Mouse (Mus musculus) lung, adult 2 months (tissue): ENCODE measurements around the gene Magea5. TPM values are rescaled to one million over a fixed set of nuclear protein-coding genes. Genes with fewer than 3 reads are reported as not detected.
"Not testable (repeated sequence)": the region's sequence is repeated elsewhere in the genome, so short reads cannot be mapped to it uniquely, and the experiment has no call there.

Experiments used
- DNase-seq: peaks from one replicate; pipeline ENCODE4 v3.0.0; 2022
- H3K4me1 ChIP-seq: fragments of 200-500 bp; 2 replicates; pipeline ENCODE4 v1.6.1; 2011; ENCODE audit warnings: low read length; ENCODE audit not compliant: control insufficient read depth, insufficient read depth
- H3K4me3 ChIP-seq: fragments of 200-500 bp; replicated peaks from 2 replicates; pipeline ENCODE3; 2011; ENCODE audit warnings: low read depth, mild to moderate bottlenecking, control low read depth, low read length; ENCODE audit errors: extremely low read depth
- CTCF ChIP-seq: fragments of 200-500 bp; IDR thresholded peaks from 2 replicates; pipeline ENCODE4 v1.5.1; 2011; ENCODE audit warnings: mild to moderate bottlenecking, low read length, control low read depth; ENCODE audit not compliant: insufficient read depth
- POLR2A ChIP-seq: fragments of 200-500 bp; IDR thresholded peaks from 2 replicates; pipeline ENCODE4 v1.6.1; 2011; ENCODE audit warnings: low read depth, mild to moderate bottlenecking, control low read depth, low read length, borderline replicate concordance; ENCODE audit errors: extremely low read depth
- WGBS: fragments of 180-500 bp; shearing (Covaris S2); methylation state at CpG from one replicate; pipeline ENCODE4 v1.1.7; 2018; 5-methylcytosine and 5-hydroxymethylcytosine counted together
- polyA plus RNA-seq: library from polyadenylated mRNA; depleted of rRNA; stranded (reverse); fragments of >200 nt; gene quantifications from 2 replicates; pipeline ENCODE4 v1.2.3, GENCODE M21; 2012; rRNA removed

The Magea5 gene
- polyA plus RNA-seq: not detected in 2 replicates

DNA sequence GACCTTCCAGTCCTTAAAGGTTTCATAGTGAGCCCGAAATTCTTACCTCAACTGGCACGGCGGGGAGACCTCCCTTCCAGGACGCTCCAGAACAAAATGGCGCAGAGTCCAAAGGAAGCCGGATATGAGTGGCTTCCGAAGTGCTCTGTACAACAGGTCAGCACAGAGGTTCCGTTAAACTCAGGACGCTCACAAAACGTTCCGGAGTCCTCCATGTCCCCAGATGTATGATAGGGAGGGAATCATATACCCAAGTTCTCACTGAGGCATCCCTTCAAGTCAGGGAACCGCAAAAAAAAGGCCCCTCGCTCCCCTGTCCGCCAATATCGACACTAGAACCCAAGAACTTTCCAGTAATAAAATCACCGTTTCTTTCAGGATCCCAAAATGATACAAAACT is at the start of gene Magea5:
Gene Magea5 (minus strand): TSS at position 101 of the 400 bp plus-strand sequence.
- not testable (repeated sequence) for DNase-seq, H3K4me3 ChIP-seq, H3K4me1 ChIP-seq
- 83% methylated on average over 16 of the region's 16 CpGs for WGBS

DNA sequence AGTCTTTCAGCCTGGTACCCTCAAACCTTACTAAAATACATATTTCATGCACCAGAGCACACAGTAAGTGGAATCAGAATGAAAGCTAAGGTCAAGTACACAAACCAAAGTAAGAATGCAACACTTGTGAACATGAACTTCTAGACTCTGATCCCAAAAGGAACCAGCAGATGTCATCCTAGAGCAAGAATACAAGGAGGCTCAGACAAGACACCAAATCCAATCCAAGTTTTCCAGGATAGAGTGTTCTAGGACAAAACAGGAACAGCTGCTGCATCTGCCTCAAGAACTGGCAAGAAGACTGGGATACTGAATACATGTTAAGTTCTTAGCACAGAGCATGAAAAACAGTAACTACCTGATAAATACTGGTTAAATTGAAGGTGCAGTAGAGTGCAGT is 35.1 kb upstream of the Magea5 start:
- no peak overlapping the region for H3K4me3 ChIP-seq
- DNase-seq: no peak
- H3K4me1 ChIP-seq: no peaks in the 10 kb centered on the region
- TF ChIP-seq CTCF (no peak), POLR2A (no peak)

DNA sequence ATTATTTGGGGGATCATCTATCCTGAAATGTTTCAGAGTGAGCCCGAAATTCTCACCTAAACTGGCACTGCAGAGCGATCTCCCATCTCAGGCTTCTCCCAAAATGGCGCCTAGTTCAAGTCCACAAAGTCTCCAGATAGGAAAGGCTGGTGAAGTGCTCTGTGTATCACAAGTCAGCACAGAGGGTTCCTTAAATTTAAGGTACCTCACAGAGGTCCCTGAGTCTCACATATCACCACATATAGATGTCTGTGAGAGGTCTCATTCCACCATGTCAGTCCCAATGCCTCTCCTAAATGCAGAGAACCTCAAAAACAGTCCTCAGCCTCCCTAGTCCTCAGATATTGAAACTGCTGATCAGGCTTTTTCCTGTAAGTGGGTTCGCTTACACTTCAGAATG is 30.6 kb upstream of the Magea5 start, which contains the start of gene Magea2:
Gene Magea2 (minus strand): TSS at position 101 of the 400 bp plus-strand sequence.
- not testable (repeated sequence) for H3K4me3 ChIP-seq, DNase-seq, H3K4me1 ChIP-seq
- 66% methylated on average over 4 of the region's 4 CpGs for WGBS

DNA sequence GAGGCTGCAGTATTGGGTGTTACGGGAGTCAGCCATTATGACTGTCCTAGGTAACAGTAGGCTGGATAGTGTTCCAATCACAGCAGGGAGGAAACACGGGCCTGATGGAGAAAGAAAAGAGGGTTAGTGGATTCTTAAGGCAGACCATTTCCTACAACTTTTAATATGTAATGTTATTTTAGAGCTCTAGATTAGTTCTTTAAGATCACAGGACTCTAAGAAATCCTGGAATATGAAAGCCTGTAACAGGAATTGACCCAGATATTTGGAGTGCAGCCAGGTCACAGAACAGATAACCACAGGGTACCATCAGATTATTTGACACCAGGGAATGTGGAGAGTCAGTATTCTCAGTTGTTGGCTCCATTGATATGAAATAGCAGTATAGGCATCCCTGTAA is 26.7 kb upstream of the Magea5 start, which contains the start of gene Magea1:
Gene Magea1 (minus strand): TSS at position 101 of the 400 bp plus-strand sequence.
- 80% methylated on average over 1 of the region's 2 CpGs for WGBS
- not testable (repeated sequence) for H3K4me3 ChIP-seq, DNase-seq, H3K4me1 ChIP-seq

Other genes with a start within 250 kb of the Magea5 start
- gene Cldn34b1, start 172.9 kb downstream of the Magea5 start, polyA plus RNA-seq: not detected in 2 replicates
- not detected in 2 replicates for gene Magea6, start 127.2 kb downstream of the Magea5 start, polyA plus RNA-seq
- gene Magea3, start 113.6 kb downstream of the Magea5 start, polyA plus RNA-seq: not detected in 2 replicates
- not detected in 2 replicates for gene Magea8, start 67.3 kb downstream of the Magea5 start, polyA plus RNA-seq
- gene Magea1, start 26.6 kb upstream of the Magea5 start, polyA plus RNA-seq: not detected in 2 replicates
- not detected in 2 replicates for gene Magea2, start 30.5 kb upstream of the Magea5 start, polyA plus RNA-seq
- not detected in 2 replicates for gene Cldn34b2, start 65.3 kb upstream of the Magea5 start, polyA plus RNA-seq
- gene Sat1, start 153.3 kb upstream of the Magea5 start, polyA plus RNA-seq: 40.0 and 65.8 TPM in 2 replicates
- gene Acot9, start 199.3 kb upstream of the Magea5 start, polyA plus RNA-seq: 12.7 and 18.8 TPM in 2 replicates